Mouse (Mus musculus) forebrain, embryonic 12.5 days (tissue): ENCODE measurements around the gene Fiz1. TPM values are rescaled to one million over a fixed set of nuclear protein-coding genes. Genes with fewer than 3 reads are reported as not detected.

Source experiments
- polyA plus RNA-seq: library from polyadenylated mRNA; unstranded; fragments of >200 nt; fragmentation: Nextera tagmentation; extraction: Ambion mirVana; gene quantifications from 2 replicates; pipeline ENCODE4 v1.2.1, GENCODE M21; 2016

The Fiz1 gene
- polyA plus RNA-seq, 1 experiment from 2014 or later: 67.3 TPM

Other genes with a start within 250 kb of the Fiz1 start
- not detected in 2 replicates for gene Fam71e2, start 243.4 kb downstream of the Fiz1 start, polyA plus RNA-seq
- 0.24 and 0.77 TPM in 2 replicates for gene Il11, start 231.8 kb downstream of the Fiz1 start, polyA plus RNA-seq
- gene Tmem190, start 231.8 kb downstream of the Fiz1 start, polyA plus RNA-seq: not detected in 2 replicates
- gene Tmem238, start 225.0 kb downstream of the Fiz1 start, polyA plus RNA-seq: 2.7 and 3.6 TPM in 2 replicates
- gene Rpl28, start 221.8 kb downstream of the Fiz1 start, polyA plus RNA-seq: 306 and 310 TPM in 2 replicates
- 434 and 445 TPM in 2 replicates for gene Ube2s, start 202.1 kb downstream of the Fiz1 start, polyA plus RNA-seq
- 4.0 and 4.6 TPM in 2 replicates for gene Shisa7, start 170.0 kb downstream of the Fiz1 start, polyA plus RNA-seq
- 2.1 and 2.7 TPM in 2 replicates for gene Isoc2b, start 144.4 kb downstream of the Fiz1 start, polyA plus RNA-seq
- gene Isoc2a, start 137.5 kb downstream of the Fiz1 start, polyA plus RNA-seq: 0.70 and 0.89 TPM in 2 replicates
- 0.24 and 0.41 TPM in 2 replicates for gene Gm36210, start 108.2 kb downstream of the Fiz1 start, polyA plus RNA-seq
- gene Zfp628, start 99.5 kb downstream of the Fiz1 start, polyA plus RNA-seq: 4.0 and 4.6 TPM in 2 replicates
- 18.1 and 19.4 TPM in 2 replicates for gene Nat14, start 92.7 kb downstream of the Fiz1 start, polyA plus RNA-seq
- 0.89 and 1.4 TPM in 2 replicates for gene Ssc5d, start 88.9 kb downstream of the Fiz1 start, polyA plus RNA-seq
- gene Sbk2, start 50.3 kb downstream of the Fiz1 start, polyA plus RNA-seq: not detected in 2 replicates
- gene Sbk3, start 43.5 kb downstream of the Fiz1 start, polyA plus RNA-seq: not detected in 2 replicates
- 55.9 and 56.9 TPM in 2 replicates for gene Zfp579, start 18.5 kb downstream of the Fiz1 start, polyA plus RNA-seq
- gene Zfp524, start 282 bp downstream of the Fiz1 start, polyA plus RNA-seq: 9.5 and 9.6 TPM in 2 replicates
- 0.69 TPM in 1 of 2 replicates, not detected in the other for gene Gm44973, start 799 bp upstream of the Fiz1 start, polyA plus RNA-seq
- 6.7 and 7.3 TPM in 2 replicates for gene Zfp865, start 5.7 kb upstream of the Fiz1 start, polyA plus RNA-seq
- gene Ccdc106, start 5.9 kb upstream of the Fiz1 start, polyA plus RNA-seq: 11.0 and 12.8 TPM in 2 replicates
- gene 4632433K11Rik, start 19.4 kb upstream of the Fiz1 start, polyA plus RNA-seq: not detected in 2 replicates
- gene Zfp784, start 23.7 kb upstream of the Fiz1 start, polyA plus RNA-seq: 4.0 and 4.5 TPM in 2 replicates
- 44.9 and 46.3 TPM in 2 replicates for gene Zfp580, start 36.8 kb upstream of the Fiz1 start, polyA plus RNA-seq
- gene U2af2, start 47.4 kb upstream of the Fiz1 start, polyA plus RNA-seq: 165 and 166 TPM in 2 replicates
- gene Epn1, start 65.5 kb upstream of the Fiz1 start, polyA plus RNA-seq: 62.9 and 66.4 TPM in 2 replicates
- gene Rfpl4, start 102.3 kb upstream of the Fiz1 start, polyA plus RNA-seq: not detected in 2 replicates
- 0.40 and 0.51 TPM in 2 replicates for gene Rasl2-9, start 111.3 kb upstream of the Fiz1 start, polyA plus RNA-seq
- not detected in 2 replicates for gene Vmn1r55, start 135.0 kb upstream of the Fiz1 start, polyA plus RNA-seq
- not detected in 2 replicates for gene Vmn1r56, start 182.1 kb upstream of the Fiz1 start, polyA plus RNA-seq
- not detected in 2 replicates for gene Vmn1r57, start 203.8 kb upstream of the Fiz1 start, polyA plus RNA-seq